Mouse (Mus musculus) WW6 (cell line): ENCODE measurements around the gene Fam98c.

Experiments
- DNase-seq: peaks from one replicate; pipeline ENCODE4 v3.0.0-alpha.2; 2013; ENCODE audit warnings: low read depth, low spot score

Fam98c gene

DNA sequence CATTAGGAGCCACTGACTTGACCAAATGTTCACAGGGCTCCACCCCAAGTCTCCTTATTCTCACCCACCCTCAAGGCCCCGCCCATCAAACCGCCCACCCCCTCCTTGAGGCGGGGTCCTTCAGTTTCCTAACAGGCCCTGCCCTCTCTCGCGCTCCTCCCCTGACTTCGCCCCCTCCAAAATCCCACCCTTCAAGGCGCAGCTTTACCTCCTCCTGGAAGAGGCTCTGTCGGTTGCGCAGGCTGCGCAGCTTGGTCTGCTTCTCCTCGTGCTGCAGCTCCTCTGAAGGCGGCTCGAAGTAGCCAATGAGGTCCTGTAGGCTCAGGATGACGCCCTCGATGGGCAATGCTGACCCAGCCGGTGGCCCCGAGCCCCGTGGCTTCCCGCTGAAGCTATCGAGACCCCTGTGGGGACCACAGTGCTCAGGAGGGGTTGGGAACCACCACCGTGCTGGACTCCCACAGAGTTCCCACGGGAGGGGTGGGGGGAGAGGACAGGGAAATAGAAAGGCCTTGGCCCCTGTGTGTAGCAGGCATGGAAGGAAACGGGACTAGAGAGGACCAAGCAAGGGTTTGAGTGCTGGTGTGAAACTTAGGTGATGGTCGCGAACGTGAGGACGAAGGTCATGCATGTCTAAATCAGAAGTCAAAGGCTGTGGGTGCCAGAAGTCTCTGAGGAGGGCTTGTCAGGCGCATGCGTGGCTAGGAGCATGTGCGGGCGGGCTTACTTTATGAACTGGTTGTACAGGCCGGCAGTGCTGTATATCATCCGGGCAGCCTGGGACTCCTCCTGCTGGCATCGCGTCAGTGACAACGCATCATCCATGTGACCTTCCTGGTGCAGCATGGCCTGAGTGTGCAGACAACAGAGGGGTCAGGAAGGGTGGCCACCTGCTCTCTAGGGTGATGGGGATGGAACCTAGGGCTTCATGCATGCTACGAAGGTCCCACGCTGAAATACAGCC lies 46.8 kb downstream of the Fam98c start:
- peak; percentile 54 for DNase-seq
